Mouse (Mus musculus) NIH3T3 (cell line): ENCODE data around the gene Gm49320.

Experiments used
- DNase-seq: peaks from one replicate; pipeline ENCODE4 v3.0.0-alpha.2; 2012; ENCODE audit warnings: low read depth

Gene Gm49320

DNA sequence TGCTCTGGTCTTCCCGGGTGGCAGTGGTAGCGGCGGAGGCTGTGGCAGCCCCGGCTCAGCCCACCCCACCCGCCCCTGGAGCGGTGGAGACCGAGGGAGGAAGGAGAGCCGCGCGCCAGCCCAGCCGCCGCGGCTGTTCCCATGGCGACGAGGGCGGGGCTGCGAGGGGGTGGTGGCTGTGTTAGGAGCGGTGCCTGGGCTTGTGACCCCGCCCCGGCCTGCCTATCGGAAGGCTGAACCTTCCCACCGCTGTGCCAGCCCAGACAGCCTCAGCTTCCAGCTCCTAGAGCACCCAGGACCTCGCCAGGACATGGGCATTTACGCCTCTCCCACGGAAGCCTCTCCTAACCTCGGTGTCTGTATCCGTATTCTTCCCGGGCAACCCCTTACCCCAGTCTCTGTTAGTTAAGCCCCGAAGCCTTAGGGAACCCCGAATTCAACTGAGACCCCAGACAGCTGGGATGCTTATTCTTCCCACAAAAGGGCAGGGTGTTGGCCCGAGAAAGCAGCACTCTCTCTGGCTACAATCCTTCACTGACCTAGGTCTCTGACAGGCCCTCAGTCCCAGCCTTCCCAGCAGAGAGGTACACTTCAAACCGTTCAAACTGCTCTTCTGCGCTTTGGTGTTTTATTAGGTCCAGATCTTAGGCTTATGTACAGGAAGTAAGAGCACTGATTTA lies 20.6 kb downstream of the Gm49320 start, which contains the start of gene Ctxn1:
Gene Ctxn1, minus strand, starts transcription at position 150 of the 680 bp plus-strand sequence.
- peak; percentile 94 for DNase-seq

DNA sequence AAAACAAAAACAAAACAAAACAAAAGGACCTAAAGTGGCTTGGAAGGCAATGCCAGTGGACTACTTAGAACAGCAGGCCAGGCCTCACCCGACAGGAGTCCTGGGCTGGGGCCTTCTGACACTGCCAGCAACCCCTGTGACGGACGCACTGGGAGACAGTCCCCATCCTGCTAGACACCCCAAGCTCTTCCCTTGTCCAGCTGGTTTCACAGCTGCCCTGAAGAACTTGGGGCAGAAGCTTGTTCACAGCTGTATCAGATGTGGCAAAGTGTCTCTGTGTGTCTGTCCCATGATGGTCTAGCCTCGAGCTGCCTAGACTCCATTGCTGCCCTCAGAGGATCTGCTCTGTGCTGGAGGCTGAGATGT lies 21.1 kb downstream of the Gm49320 start:
- DNase-seq = no peak

DNA sequence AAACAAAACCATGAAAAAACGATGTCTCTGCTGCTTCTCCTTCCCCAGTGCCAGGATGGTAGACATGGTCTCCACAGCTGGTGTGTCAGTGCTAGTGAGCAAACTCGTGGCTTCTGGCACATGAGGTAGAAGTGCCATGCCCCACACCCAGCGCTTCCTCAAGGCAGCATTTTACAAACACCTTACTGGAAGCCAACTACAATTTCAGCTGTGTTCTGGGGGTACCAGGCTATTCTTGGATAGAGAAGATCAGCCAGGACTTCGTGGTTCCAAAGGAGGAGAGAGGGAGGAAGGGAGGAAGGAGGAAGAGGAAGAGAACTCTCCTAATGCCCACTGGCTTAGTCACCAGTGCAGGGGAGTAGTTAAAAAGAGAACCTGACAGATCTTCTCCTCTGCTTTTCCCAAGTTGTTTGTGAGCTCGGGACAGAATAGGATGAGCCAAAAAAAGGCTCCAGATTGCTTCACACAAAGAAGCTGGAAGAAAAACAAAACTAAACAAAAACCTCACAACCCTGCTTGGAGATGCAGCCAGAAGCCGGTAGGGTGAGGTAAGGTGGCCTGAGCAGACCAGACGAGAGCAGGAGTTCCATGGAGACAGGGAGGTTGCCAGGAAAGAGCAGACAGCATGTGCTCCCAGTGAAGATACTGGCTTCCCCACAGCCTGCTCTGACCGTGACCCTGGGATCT lies 24.6 kb downstream of the Gm49320 start:
- DNase-seq = no peak

DNA sequence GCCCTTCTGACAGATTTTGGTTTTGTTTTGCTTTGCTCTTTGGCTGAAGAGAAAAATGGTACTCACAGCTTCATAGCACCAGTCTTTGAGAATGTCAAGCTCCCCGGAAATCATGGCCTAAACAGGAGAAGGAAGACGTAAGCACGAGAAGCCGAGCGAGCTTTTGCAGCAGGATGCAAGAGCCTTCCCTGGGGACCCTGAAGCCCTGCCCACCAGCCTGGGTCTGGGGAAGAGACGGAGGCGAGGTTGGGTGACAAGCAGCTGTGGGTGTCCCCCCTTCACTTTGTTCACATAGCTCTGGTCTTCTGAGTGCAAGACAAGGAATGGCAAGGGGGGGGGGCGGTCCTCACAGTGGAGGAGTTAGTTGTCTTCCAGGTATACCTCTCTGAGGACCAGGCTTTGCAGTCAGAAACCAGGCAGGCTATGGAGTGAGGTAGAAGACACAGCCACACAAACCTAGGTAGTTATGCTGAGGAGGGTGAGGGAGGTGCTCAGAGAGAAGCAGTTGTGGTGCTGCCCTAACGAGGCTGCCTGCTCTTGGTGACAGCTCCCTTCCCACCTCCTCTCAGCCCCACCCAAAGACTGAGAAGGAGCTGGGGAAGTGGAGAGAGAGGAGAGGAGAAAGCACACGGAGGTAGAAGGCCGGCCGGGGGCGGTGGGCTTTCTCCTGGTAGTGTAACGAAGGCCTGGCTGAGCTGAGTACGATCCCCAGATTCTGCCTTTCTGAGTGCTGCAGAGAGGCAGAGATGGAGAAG lies 26.7 kb downstream of the Gm49320 start:
- no peak for DNase-seq

DNA sequence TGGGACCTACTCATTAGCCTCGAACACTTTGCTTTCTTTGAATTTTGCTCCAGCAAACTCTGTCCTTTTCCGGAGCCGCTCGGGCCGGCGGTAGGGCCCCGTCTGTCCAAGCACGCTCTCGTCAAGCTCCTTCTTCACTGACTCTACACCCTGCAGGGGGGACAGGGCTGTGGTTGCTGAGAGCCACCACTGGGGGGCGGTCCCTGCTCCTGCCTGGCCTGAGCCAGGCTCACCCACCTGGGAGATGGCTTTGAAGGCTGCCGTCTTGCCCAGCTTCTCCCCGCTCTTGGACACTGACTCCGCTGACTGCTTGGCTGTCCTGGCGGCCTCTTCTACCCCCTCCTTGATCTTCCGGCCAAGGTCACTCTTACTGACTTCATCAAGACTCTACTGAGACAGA lies 29.0 kb downstream of the Gm49320 start:
- DNase-seq = peak; percentile 40

DNA sequence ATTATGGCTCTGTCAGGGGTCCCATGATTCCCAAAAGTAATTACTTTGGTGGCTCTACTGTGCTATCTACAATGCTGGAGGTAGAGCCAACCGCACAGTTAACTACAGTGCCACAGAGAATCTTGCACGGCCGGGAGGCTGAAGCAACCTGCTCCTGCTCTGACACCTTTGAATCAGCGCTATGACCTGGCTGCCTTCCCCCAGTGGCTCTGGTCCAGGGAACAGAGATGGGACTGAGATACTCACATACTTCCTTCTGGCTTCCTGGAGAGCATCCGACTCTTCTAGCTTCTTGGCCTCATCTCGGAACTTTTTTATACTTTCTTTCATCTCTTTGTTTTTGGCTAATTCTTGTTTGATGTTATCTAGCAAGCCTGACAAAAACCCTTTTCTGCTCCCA lies 30.9 kb downstream of the Gm49320 start:
- no peak for DNase-seq

DNA sequence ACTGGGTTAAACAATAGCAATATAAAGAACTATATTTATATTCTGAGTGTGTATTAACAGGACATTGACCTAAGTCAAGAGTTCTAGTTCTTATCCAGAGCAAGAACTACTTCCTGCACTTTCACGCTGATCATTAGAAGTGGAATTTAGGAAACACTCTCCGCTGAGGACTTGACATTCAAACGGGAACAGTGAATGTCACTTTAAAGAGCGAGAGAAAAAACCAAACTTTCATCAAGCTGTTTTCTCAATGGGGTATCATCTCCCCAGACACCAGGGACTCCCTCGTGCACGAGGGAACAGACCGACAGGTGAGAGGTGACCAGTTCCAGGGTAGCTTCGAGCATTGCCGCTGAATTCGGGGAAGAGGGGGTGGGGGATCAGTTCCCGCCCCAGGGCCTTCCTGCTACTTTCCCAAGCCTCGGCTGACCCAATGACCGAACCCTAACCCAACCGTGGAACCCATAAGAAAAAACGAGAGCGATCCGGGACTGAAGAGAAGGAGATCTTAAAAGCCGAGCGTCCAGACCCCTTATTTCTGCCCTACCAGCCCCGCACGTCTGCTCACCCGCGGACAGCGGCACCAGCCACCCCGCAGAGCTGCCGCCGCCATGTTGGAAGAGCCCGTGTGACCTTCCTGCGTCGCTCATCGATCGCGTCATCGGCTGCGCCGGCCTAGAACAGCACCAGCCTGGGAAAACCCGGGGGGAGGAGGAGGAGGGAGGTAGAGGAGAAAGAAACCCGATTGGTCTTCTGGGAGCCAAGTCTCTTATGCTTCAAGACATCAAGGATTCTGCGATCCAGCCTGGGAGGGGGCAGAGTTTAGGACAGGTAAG lies 36.8 kb downstream of the Gm49320 start, which contains the start of gene Timm44:
Gene Timm44, minus strand, starts transcription at position 639 of the 836 bp plus-strand sequence.
- peak; percentile 98 for DNase-seq

DNA sequence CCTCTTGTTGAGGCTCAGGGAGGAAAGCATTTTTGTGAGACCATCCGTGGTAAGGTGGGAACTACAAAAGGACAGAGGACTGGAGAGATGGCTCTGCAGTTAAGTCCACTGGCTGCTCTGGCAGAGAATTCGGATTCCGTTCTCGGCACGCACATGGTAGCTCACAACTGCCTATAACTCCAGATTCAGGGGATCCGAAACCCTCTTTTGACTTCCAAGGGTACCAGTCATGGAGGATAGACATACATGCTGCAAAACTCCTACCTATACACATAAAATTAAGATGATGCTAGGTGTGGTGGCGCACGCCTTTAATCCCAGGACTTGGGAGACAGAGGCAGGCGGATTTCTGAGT lies 37.4 kb downstream of the Gm49320 start:
- no peak for DNase-seq

DNA sequence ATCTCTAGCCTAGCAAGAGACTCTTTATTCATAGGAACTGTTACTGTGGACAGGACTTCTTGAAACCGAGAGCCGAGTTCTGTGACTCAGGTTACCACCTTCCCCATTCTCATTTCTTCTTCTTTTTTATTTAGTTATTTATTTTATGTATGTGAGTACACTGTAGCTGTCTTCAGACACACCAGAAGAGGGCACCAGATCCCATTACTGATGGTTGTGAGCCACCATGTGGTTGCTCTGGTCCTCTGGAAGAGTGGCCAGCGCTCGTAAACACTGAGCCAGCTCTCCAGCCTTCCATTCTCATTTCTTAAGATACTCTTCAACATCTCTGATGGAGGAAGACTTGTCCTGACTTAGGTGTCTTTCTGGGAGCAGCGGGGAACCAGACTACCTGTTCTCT lies 54.1 kb downstream of the Gm49320 start:
- no peak for DNase-seq

DNA sequence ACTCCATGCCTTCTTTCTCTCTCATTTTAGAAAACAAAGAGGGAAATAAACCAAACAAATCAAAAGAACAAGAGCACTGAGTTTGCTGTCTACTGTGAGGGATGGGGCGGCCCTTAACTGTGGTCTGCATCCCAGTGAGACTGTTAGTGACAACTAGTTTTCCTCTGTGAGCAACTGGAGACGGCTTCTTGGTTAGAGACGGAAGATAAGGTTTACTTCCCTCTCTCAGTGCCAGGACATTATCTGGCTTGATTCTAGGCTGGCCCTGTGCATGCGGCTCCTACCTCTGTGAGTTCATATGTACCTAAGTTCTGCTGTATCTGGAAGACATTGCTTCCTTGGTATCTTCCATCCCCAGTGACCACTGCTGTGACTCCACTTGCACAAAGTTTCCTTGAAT lies 59.2 kb downstream of the Gm49320 start:
- no peak for DNase-seq
